Mouse (Mus musculus): ENCODE data around the gene Shroom3. TPM values are rescaled to one million over a fixed set of nuclear protein-coding genes. Genes with fewer than 3 reads are reported as not detected.

Gene Shroom3
- total and polyA plus RNA-seq, 3 experiments, result not detected

GRCm38 (mm10) chr5:92987891-92988768, 304.9 kb downstream of the Shroom3 start:
- Histone ChIP-seq H3K27me3 (ENCODE audit: control insufficient read depth in 1 of 2, insufficient read depth in 2 of 2, low read length in 2 of 2) (peaks cover 0 to 1% of the 10 kb centered on the region in 2 experiments; a peak in 1 of 4 replicates), H3K4me3 (ENCODE audit: control insufficient read depth in 1 of 2, insufficient read depth in 1 of 2, low read depth in 2 of 2, low read length in 2 of 2) (no peak overlapping the region), H3K9ac (ENCODE audit: control insufficient read depth, low read depth, low read length, poor library complexity, severe bottlenecking) (no peak overlapping the region), H3K9me3 (replicated peaks; ENCODE audit: insufficient read depth, low read length) (no peaks in the 10 kb centered on the region), H3K79me2 (ENCODE audit: control insufficient read depth, insufficient read depth, low read length, poor library complexity) (no peaks in the 10 kb centered on the region), H3K36me3 (ENCODE audit: control insufficient read depth in 1 of 2, insufficient read depth in 2 of 2, low read length in 2 of 2) (no peaks in the 10 kb centered on the region), H3K27ac (ENCODE audit: control insufficient read depth, low read depth, low read length) (no peak overlapping the region), H3K4me1 (ENCODE audit: control insufficient read depth in 1 of 2, insufficient read depth in 2 of 2, low read length in 2 of 2) (no peaks in the 10 kb centered on the region)
- no peak for DNase-seq (ENCODE audit: low read depth, low spot score)
- no peak for TF ChIP-seq SMC3 (IDR thresholded peaks at IDR 0.05; ENCODE audit: low read depth, low read length)
- TF ChIP-seq GATA1 (IDR thresholded peaks at IDR 0.05; ENCODE audit: low read depth, low read length), result no peak
- no peak for TF ChIP-seq KAT2A (conservative IDR thresholded peaks at IDR 0.05; ENCODE audit: low read depth, low read length)

- no peak overlapping the region for H3K9ac ChIP-seq (ENCODE audit: control insufficient read depth, low read depth, low read length, poor library complexity, severe bottlenecking)
- no peaks in the 10 kb centered on the region for H3K4me1 ChIP-seq (ENCODE audit: control insufficient read depth in 1 of 2, insufficient read depth in 2 of 2, low read length in 2 of 2)
- no peaks in the 10 kb centered on the region for H3K79me2 ChIP-seq (ENCODE audit: control insufficient read depth, insufficient read depth, low read length, poor library complexity)
- no peak overlapping the region for H3K4me3 ChIP-seq (ENCODE audit: control insufficient read depth in 1 of 2, insufficient read depth in 1 of 2, low read depth in 2 of 2, low read length in 2 of 2)
- no peaks in the 10 kb centered on the region for H3K36me3 ChIP-seq (ENCODE audit: control insufficient read depth in 1 of 2, insufficient read depth in 2 of 2, low read length in 2 of 2)
- no peaks in the 10 kb centered on the region for H3K9me3 ChIP-seq (replicated peaks; ENCODE audit: insufficient read depth, low read length)
- H3K27ac ChIP-seq (ENCODE audit: control insufficient read depth, low read depth, low read length), result no peak overlapping the region
- no peak for DNase-seq (ENCODE audit: low read depth, low spot score)
- no peak for TF ChIP-seq GABPA (IDR thresholded peaks at IDR 0.05; ENCODE audit: low read depth, low read length)
- TF ChIP-seq POLR2AphosphoS5 (IDR thresholded peaks at IDR 0.05; ENCODE audit: borderline replicate concordance, low read depth, low read length), result no peak
- no peak for TF ChIP-seq ELF1 (IDR thresholded peaks at IDR 0.05; ENCODE audit: low read depth, low read length)
- no peak for TF ChIP-seq KAT2A (conservative IDR thresholded peaks at IDR 0.05; ENCODE audit: low read depth, low read length)
- TF ChIP-seq USF2 (IDR thresholded peaks at IDR 0.05; ENCODE audit: borderline replicate concordance in 1 of 2, insufficient read depth in 1 of 2, low read depth in 1 of 2, low read length in 2 of 2), result no peak
- no peak for TF ChIP-seq MAX (IDR thresholded peaks at IDR 0.05; ENCODE audit: low read length)
- no peak for TF ChIP-seq CHD1 (IDR thresholded peaks at IDR 0.05; ENCODE audit: low read depth, low read length)
- TF ChIP-seq MEF2A (IDR thresholded peaks at IDR 0.05; ENCODE audit: extremely low read depth, insufficient replicate concordance, low read depth, low read length, poor library complexity, severe bottlenecking), result no peak
- TF ChIP-seq USF1 (IDR thresholded peaks at IDR 0.05; ENCODE audit: low read depth, low read length), result no peak
- TF ChIP-seq TBP (IDR thresholded peaks at IDR 0.05; ENCODE audit: low read depth, low read length), result no peak
- TF ChIP-seq GATA1 (IDR thresholded peaks at IDR 0.05; ENCODE audit: low read depth, low read length), result no peak
- no peak for TF ChIP-seq TAL1 (IDR thresholded peaks at IDR 0.05; ENCODE audit: low read length)
- no peak for TF ChIP-seq SIN3A (IDR thresholded peaks at IDR 0.05; ENCODE audit: low read length)
- TF ChIP-seq RAD21 (IDR thresholded peaks at IDR 0.05; ENCODE audit: low read depth, low read length), result no peak
- TF ChIP-seq HCFC1 (IDR thresholded peaks at IDR 0.05; ENCODE audit: low read depth, low read length), result no peak
- no peak for TF ChIP-seq MYB (IDR thresholded peaks at IDR 0.05; ENCODE audit: low read depth, low read length)
- no peak for TF ChIP-seq UBTF (IDR thresholded peaks at IDR 0.05; ENCODE audit: borderline replicate concordance, insufficient read depth, low read depth, low read length)
- H3K27me3 ChIP-seq (ENCODE audit: control insufficient read depth in 1 of 2, insufficient read depth in 2 of 2, low read length in 2 of 2), result peaks cover 0 to 1% of the 10 kb centered on the region in 2 experiments; a peak in 1 of 4 replicates
Observed at GRCm38 (mm10) chr5:92988769-92989356, 305.6 kb downstream of the Shroom3 start.
